Comparison of ENCODE assay signal across 8 mouse cellular contexts in the genomic region with DNA sequence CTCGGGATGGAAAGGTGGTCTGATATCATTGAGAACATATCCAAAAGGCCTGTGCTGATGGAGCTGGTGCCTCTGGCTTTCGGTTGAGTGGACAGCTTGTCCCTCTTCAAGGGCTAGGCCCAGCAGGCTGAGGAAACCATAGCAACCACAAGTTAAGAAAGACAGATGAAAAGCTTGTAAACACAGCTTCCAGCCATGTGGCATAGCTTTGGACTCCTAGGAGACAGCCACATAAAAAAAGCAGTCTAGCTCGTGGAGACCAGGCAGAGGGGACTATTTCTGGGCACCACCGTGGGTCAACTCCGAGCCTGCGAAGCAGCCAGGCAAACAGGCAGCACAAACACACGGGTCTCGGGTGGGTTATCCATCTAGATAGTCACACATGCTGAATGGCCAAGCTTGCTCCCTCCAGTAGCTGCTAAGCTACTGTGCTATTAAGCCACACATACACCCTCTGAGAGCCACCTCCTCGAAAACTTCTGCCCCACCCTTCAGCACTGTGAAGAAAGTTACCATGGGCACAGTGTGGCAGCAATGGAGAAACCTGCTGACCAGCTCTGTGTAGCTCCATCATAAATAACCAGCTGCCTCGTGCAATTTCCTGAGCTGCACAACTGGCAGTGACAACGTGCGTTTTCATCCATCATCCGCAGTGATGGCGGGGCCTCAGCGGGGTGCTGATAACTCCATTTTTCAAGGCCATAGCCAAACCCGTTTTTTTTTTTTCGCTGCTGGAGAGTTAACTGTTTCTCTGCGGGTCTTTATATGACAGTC. TPM values are rescaled to one million over a fixed set of nuclear protein-coding genes. Genes with fewer than 3 reads are reported as not detected.
A peak's percentile ranks its signal among the peaks of the same experiment; 100 is the strongest.
DNase-seq lines count a peak whose midpoint lies in the region; ATAC-seq and TF ChIP-seq lines count a peak whose summit lies in the region.

No protein-coding gene starts in this region.

- TF ChIP-seq CTCF in forebrain, postnatal 0 days (IDR thresholded peaks at IDR 0.05; ENCODE audit: low read depth): no peak

- H3K9ac ChIP-seq in forebrain, postnatal 0 days: no peak overlapping the region
- no peak overlapping the region for H3K9ac ChIP-seq in midbrain, embryonic 15.5 days

- peak; percentile 60 to 70 for DNase-seq in adrenal gland, adult (ENCODE audit: inconsistent age in 2 of 2, low spot score in 1 of 2)
- no peak for DNase-seq in adrenal gland, postnatal 4 days (ENCODE audit: low spot score in 2 of 2)
- DNase-seq in adrenal gland, adult 8-10 months: peak; percentile 35
- peak; percentile 82 for DNase-seq in forebrain, postnatal 0 days
- peak; percentile 51 to 61 for DNase-seq in layer of hippocampus, postnatal 36 days
- no peak for DNase-seq in thymus, postnatal 10 days (ENCODE audit: low spot score in 2 of 2)

- no peaks in the 10 kb centered on the region for H3K9me3 ChIP-seq in forebrain, postnatal 0 days (ENCODE audit: low read length)
- no peaks in the 10 kb centered on the region for H3K9me3 ChIP-seq in midbrain, embryonic 15.5 days

- peak overlapping the region; percentile 82 for H3K27ac ChIP-seq in forebrain, postnatal 0 days (ENCODE audit: low read depth, low read length)
- H3K27ac ChIP-seq in midbrain, embryonic 15.5 days: peak overlapping the region; percentile 86

- peaks cover 37% of the 10 kb centered on the region for H3K4me1 ChIP-seq in forebrain, postnatal 0 days (ENCODE audit: insufficient read depth)
- peaks cover 67% of the 10 kb centered on the region for H3K4me1 ChIP-seq in midbrain, embryonic 15.5 days

- no peaks in the 10 kb centered on the region for H3K36me3 ChIP-seq in forebrain, postnatal 0 days (ENCODE audit: insufficient read depth)
- no peaks in the 10 kb centered on the region for H3K36me3 ChIP-seq in midbrain, embryonic 15.5 days (replicated peaks)

- H3K4me3 ChIP-seq in forebrain, postnatal 0 days (ENCODE audit: low read depth, low read length): no peak overlapping the region
- no peak overlapping the region for H3K4me3 ChIP-seq in midbrain, embryonic 15.5 days

- WGBS in forebrain, postnatal 0 days: 12% methylated on average over 18 of the region's 18 CpGs
- WGBS in midbrain, embryonic 15.5 days: 7% methylated on average over 18 of the region's 18 CpGs

- H3K27me3 ChIP-seq in forebrain, postnatal 0 days (ENCODE audit: insufficient read depth, low read length): no peaks in the 10 kb centered on the region
- no peaks in the 10 kb centered on the region for H3K27me3 ChIP-seq in midbrain, embryonic 15.5 days (replicated peaks)

- ATAC-seq in forebrain, postnatal 0 days: peak; percentile 86
- ATAC-seq in midbrain, embryonic 15.5 days (replicated peaks): peak; percentile 72
- no peak for ATAC-seq in erythroid progenitor cell, adult 5-6 weeks (replicated peaks; ENCODE audit: low FRiP score, poor library complexity, severe bottlenecking)

- H3K4me2 ChIP-seq in forebrain, postnatal 0 days (ENCODE audit: low read depth): peak overlapping the region; percentile 18; the same call in 1 of the 2 replicates
- H3K4me2 ChIP-seq in midbrain, embryonic 15.5 days: peak overlapping the region; percentile 31

RNA-seq across cellular contexts. Expression of gene Srgap3, which starts 26.0 kb away (rescaled TPM):
- 10 to 100 TPM; 25.8 to 27.8 TPM for total RNA-seq in adrenal gland, postnatal 4 days (2021)
- total RNA-seq in adrenal gland, adult 8-10 months (2022): 10 to 100 TPM; 15.5 to 30.7 (median 22.3) TPM
- total RNA-seq in forebrain, postnatal 0 days (2014; rRNA removed): 39.4 and 56.7 TPM in 2 replicates
- polyA plus RNA-seq in forebrain, postnatal 0 days (2015; fragmentation: Nextera tagmentation; extraction: Ambion mirVana): 13.2 and 21.2 TPM in 2 replicates
- total RNA-seq in layer of hippocampus, postnatal 36 days (2021): 100 to 1,000 TPM; 276 to 301 TPM
- 39.7 and 44.6 TPM in 2 replicates for polyA plus RNA-seq in midbrain, embryonic 15.5 days (2015; fragmentation: Nextera tagmentation; extraction: Ambion mirVana)
- total RNA-seq in erythroid progenitor cell, adult 5-6 weeks (2015; ENCODE audit: low replicate concordance): 0.42 and 1.4 TPM in 2 replicates
- 0.08 TPM in 1 of 2 replicates, not detected in the other for total RNA-seq in erythroid progenitor cell, adult 5-6 weeks (2017; ENCODE audit: low replicate concordance)

Comparison
In these comparisons a context has a peak if more than half of its experiments do, and no peak if none do; other contexts are left out.
1. DNase-seq: peak in adrenal gland, adult (2 of 2), adrenal gland, adult 8-10 months (single experiment), forebrain, postnatal 0 days (single experiment) and layer of hippocampus, postnatal 36 days (2 of 2); none in adrenal gland, postnatal 4 days (0 of 2) and thymus, postnatal 10 days (0 of 2).
2. RNA of gene Srgap3, which starts 26.0 kb away (total RNA-seq): 276 to 301 TPM in layer of hippocampus, postnatal 36 days, 39.4 to 56.7 TPM in forebrain, postnatal 0 days, 25.8 to 27.8 TPM in adrenal gland, postnatal 4 days and 15.5 to 30.7 TPM in adrenal gland, adult 8-10 months; 0.08 to 1.4 TPM in erythroid progenitor cell, adult 5-6 weeks; every median in the first group is over 4 times any median in the second.